Mouse (Mus musculus): ENCODE measurements around the gene Kif5a. TPM values are rescaled to one million over a fixed set of nuclear protein-coding genes. Genes with fewer than 3 reads are reported as not detected.

Gene Kif5a
- polyA plus RNA-seq (2015; fragmentation: Nextera tagmentation; extraction: Ambion mirVana) = 102 and 109 TPM in 2 replicates

DNA sequence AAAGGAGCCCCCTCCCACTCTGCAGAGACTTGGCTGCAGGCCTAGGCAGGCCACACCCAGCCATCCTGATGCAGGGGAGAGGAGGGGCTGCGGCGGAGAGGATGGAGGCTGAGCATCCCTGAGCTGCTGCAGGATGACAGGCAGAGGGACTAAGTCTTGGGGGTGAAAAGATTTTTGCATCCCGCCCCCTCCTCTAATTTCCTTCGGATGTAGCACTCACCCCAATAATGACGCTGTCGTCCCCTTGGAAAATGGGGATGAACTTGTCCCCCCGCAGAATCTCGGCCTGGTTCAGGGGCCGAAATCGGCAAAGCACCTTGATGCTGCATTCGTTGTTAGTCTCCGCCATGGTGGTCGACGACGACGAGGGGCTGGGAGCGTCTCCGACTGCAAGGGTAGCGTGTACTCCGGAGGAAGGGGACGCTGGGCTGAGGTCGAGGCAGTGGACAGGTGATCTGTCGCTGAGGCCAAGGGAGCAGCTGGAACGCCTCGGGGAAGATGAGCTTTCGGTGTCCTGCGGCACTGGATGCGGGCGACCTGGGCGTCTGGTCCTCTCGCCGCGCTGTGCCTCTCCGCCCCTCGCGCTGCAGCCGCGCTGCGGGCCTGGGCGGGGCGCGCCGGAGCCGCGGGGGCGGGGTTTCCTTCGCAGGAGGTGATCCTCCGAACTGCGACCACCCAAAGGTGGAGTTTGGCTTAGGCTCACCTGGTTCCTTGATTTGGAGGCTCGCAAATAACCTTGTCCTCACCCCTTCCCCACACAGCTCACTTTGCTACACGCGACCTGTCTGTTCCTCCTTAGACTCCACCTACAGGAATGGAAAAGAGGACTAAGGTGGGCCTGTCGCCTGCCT is at the start of gene Kif5a:
Gene Kif5a (minus strand): TSS at position 801 of the 851 bp plus-strand sequence.

DNA sequence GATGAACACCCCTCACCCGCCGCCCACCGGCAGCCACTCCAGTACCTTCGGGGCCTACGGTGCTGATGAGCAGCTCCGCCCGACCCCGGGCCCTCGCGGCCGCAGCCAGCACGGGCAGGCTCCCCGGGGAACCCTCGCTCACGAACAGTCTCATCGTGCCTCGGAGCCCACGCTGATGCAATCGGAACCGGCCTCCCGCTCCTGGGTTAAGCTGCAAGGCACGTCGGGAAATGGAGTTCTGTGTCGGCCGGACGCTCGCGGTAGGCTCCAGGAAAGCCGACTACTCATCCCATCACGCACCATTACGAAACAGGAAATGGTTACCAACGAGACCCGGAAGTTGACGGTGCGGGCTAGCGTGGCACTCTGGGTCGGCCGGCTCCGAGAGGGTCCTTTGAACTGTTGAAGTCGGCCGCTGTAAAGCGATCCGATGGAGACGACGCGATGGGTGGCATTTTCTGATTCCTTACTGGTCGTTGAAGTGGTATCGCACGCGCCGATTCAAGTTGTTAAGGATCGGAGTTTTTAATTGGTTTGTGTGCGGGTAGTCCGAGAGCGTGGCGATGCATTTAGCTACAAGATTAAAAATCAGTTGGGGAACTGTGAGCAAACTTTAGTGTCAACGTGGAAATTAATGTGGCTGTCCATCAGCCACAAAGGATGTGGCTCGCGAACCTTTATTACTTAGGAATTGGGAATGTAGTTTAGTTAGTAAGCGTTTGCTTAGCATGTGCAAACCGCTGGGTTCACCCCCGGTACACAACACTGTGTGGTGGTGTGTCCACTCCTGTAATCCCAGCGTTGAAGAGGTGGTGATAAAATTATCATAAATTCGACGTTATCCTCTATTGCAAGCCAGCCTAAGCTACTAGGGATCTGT is 48.6 kb upstream of the Kif5a start, which contains the start of gene Mars:
Gene Mars (minus strand): TSS at position 311 of the 880 bp plus-strand sequence.

GRCm38 (mm10) chr10:127288800-127289572 is 25.8 kb upstream of the Kif5a start, which contains the start of gene Mbd6:
Gene Mbd6 (minus strand): TSS chr10:127289018.

DNA sequence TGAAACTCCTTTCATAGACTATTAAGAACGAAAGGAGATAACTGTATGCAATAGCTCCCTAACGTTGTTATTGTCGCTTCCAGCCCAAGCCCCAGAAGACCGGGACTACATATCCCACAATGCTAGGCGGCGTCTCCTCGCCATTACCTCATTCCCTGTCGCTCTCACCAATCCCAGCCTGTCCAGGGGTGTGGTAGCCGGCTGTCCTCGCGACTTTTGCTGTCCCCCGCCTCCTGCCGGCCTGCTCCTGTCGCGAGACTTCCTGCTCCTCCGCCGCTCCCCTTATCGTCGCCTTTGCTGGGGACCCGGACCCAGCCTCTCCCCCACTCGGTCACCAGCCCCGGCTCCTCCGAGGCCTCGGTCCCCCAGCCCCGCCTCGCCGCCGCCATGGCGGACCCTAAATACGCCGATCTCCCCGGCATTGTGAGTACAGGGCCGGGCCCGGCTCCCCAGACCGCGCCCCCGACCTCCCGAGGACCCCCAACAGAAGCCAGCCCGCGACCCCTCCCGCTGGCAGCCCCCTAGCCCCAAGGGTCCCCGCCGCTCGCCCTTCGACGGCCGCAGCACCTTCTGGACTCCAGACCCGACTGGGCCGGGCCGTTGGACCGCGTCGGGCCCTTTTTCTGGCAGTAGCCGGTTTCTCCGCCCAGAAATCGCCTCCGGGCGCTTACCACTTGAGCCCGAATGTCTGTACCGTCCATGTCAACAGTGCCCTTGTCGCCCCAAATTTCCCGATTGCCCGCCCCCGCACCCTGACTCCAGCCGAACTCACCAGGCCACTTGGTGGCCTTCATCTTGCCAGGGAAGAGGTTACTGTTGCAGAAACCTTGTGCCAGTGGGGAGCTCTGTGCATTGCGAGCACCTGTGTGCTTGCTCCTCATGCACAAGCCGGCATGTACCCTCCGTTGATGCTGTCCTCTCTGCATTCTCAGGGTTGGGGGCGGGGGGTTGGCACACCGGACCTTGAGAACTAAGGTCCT is 3.3 kb upstream of the Kif5a start, which contains the start of gene Dctn2:
Gene Dctn2 (plus strand): TSS at position 257 of the 980 bp plus-strand sequence.

GRCm38 (mm10) chr10:127211414-127211854 is 51.7 kb downstream of the Kif5a start, which contains the start of gene Pip4k2c:
Gene Pip4k2c (minus strand): TSS chr10:127211585.

DNA sequence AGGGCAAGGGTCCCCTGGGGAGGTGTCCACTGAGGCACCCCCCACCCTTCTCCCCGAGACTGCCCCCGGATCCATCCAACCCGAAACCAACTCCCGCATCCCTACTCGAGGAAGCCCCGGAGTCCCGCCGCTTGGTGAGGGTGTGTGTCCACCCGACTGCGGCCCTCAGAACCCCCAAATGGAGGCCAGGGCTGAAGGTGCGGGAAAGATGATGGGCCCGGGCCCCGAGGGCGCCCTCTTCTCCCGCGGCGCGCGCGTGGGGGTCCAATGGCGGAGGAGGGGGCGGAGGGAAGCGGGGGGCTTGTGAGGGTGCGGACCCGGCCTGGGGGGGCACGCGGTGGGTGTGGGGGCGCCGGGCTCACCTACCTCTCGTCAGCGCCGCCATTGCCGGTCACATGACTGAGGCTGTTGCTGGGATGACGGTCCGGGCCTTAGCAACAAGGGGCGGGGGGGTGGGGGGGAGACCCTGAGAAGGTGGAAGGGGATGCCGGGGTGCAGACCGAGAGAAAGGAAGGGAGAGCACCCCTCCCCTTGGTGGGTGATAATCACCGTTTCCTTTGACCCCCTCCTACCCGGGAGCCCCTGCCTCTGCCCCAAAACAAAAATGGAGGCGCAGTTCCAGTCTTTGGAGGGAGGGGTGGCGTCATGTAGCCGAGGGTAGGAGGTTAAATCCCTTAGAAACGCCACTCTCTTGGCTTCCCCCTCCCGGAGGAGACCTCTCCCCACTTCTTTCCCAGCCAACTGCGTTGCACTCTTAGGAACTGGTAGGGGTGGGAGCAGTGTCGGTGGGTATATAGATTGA is 67.6 kb downstream of the Kif5a start, which contains the start of gene Dtx3:
Gene Dtx3 (minus strand): TSS at position 401 of the 802 bp plus-strand sequence.

DNA sequence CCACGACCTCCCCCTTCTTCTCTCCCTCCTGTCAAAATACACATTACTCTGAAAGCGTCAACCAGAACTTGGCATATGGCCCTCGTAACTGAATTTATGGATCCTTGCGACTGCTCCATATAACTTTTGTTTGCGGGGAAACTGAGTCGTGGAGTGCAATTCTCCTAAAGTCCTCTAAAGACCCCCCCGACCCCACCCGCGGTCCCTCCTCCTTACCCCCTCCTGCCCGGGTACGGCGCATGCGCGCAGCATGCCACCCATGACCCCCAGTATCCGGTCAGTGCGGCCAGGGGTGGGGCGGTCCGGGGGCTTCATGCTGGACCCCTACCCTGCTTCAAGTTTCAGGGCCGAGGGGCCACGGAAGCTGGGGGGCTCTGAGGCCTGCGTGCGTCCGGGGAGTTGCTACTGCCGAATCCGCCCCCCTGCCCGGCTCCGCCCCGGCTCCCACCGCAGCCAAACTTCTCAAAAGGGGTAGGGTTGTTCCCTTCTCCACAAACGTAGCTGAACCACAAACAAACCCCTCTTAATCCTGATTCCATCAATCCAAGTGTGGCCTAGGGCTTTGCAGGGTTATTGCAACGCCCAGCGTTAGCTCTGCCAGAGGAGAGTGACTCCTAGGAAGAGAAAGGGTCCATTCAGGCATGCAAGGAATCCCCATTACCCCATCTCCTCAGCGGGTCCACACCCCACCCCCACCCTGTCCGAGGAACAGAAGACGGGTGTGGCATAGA is 73.3 kb downstream of the Kif5a start, which contains the start of gene Arhgef25:
Gene Arhgef25 (minus strand): TSS at position 433 of the 731 bp plus-strand sequence.

DNA sequence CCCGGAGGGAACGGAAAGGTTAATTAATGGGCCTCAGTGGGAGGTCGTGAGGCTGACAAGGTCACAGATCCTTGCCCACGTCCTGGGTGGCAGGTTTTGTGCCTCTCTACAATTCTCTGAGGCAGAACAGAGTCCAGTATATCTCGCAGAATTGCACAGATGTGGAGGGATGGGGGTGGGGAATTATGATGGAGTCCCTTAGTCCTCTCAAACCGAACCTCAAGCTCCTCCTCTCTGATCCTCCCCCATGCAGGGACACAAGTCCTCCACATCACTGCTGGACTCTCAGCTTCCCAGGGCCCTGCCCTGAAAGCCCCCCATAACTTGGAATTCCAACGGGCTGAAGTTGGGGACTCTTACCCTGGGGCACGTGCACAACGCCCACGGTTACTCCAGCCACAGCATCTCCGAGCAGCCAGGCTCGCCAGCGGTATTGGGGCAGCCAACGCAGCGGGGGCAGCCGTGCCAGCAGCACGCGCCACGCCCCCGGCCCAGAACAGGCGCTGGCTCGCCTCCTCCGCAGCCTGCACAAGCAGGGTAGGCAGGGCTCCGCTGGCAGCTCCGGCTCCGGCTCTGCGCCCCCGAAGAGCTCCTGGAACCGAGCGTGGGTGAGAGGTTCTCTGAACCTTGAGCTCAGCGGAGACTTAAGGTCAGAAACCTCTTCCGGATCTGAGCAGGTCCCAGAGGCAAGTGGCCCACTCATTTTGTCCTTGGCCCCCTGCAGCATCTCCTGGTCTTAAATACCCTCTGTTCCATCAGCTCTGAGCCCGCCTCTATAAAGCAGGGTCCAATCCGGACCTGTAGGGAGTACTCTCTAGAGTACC is 83.1 kb downstream of the Kif5a start, which contains the start of gene Slc26a10:
Gene Slc26a10 (minus strand): TSS at position 775 of the 824 bp plus-strand sequence.

Other genes starting within 250 kb of the Kif5a start
- 67.5 and 74.2 TPM in 2 replicates for gene Tsfm, start 232.5 kb downstream of the Kif5a start, polyA plus RNA-seq (2015; fragmentation: Nextera tagmentation; extraction: Ambion mirVana)
- gene Mettl1, start 221.9 kb downstream of the Kif5a start, polyA plus RNA-seq (2015; fragmentation: Nextera tagmentation; extraction: Ambion mirVana) = 25.1 and 25.4 TPM in 2 replicates
- gene Eef1akmt3, start 221.8 kb downstream of the Kif5a start, polyA plus RNA-seq (2015; fragmentation: Nextera tagmentation; extraction: Ambion mirVana) = 0.21 and 0.43 TPM in 2 replicates
- 0.22 TPM in 1 of 2 replicates, not detected in the other for gene Cyp27b1, start 215.1 kb downstream of the Kif5a start, polyA plus RNA-seq (2015; fragmentation: Nextera tagmentation; extraction: Ambion mirVana)
- gene March9, start 203.2 kb downstream of the Kif5a start, polyA plus RNA-seq (2015; fragmentation: Nextera tagmentation; extraction: Ambion mirVana) = 10.5 and 10.6 TPM in 2 replicates
- gene Cdk4, start 199.8 kb downstream of the Kif5a start, polyA plus RNA-seq (2015; fragmentation: Nextera tagmentation; extraction: Ambion mirVana) = 374 and 389 TPM in 2 replicates
- 114 TPM in 2 replicates for gene Tspan31, start 193.1 kb downstream of the Kif5a start, polyA plus RNA-seq (2015; fragmentation: Nextera tagmentation; extraction: Ambion mirVana)
- gene Agap2, start 188.1 kb downstream of the Kif5a start, polyA plus RNA-seq (2015; fragmentation: Nextera tagmentation; extraction: Ambion mirVana) = 5.2 and 6.2 TPM in 2 replicates
- 115 and 116 TPM in 2 replicates for gene Os9, start 142.2 kb downstream of the Kif5a start, polyA plus RNA-seq (2015; fragmentation: Nextera tagmentation; extraction: Ambion mirVana)
- 66.8 and 76.6 TPM in 2 replicates for gene B4galnt1, start 98.1 kb downstream of the Kif5a start, polyA plus RNA-seq (2015; fragmentation: Nextera tagmentation; extraction: Ambion mirVana)
- gene Slc26a10, start 82.7 kb downstream of the Kif5a start, polyA plus RNA-seq (2015; fragmentation: Nextera tagmentation; extraction: Ambion mirVana) = 0.72 and 1.1 TPM in 2 replicates
- gene Arhgef25, start 73.3 kb downstream of the Kif5a start, polyA plus RNA-seq (2015; fragmentation: Nextera tagmentation; extraction: Ambion mirVana) = 25.7 and 26.8 TPM in 2 replicates
- 168 and 199 TPM in 2 replicates for gene Dtx3, start 67.6 kb downstream of the Kif5a start, polyA plus RNA-seq (2015; fragmentation: Nextera tagmentation; extraction: Ambion mirVana)
- 17.1 and 19.0 TPM in 2 replicates for gene Pip4k2c, start 51.8 kb downstream of the Kif5a start, polyA plus RNA-seq (2015; fragmentation: Nextera tagmentation; extraction: Ambion mirVana)
- 294 and 319 TPM in 2 replicates for gene Dctn2, start 3.0 kb upstream of the Kif5a start, polyA plus RNA-seq (2015; fragmentation: Nextera tagmentation; extraction: Ambion mirVana)
- gene Mbd6, start 25.7 kb upstream of the Kif5a start, polyA plus RNA-seq (2015; fragmentation: Nextera tagmentation; extraction: Ambion mirVana) = 9.4 and 12.3 TPM in 2 replicates
- 85.2 and 93.5 TPM in 2 replicates for gene Mars, start 48.4 kb upstream of the Kif5a start, polyA plus RNA-seq (2015; fragmentation: Nextera tagmentation; extraction: Ambion mirVana)
- 1.5 and 1.7 TPM in 2 replicates for gene Arhgap9, start 58.6 kb upstream of the Kif5a start, polyA plus RNA-seq (2015; fragmentation: Nextera tagmentation; extraction: Ambion mirVana)
- 1.3 and 1.8 TPM in 2 replicates for gene Gli1, start 78.6 kb upstream of the Kif5a start, polyA plus RNA-seq (2015; fragmentation: Nextera tagmentation; extraction: Ambion mirVana)
- 0.04 and 0.05 TPM in 2 replicates for gene Inhbe, start 91.1 kb upstream of the Kif5a start, polyA plus RNA-seq (2015; fragmentation: Nextera tagmentation; extraction: Ambion mirVana)
- not detected in 2 replicates for gene Inhbc, start 107.1 kb upstream of the Kif5a start, polyA plus RNA-seq (2015; fragmentation: Nextera tagmentation; extraction: Ambion mirVana)
- 40.8 and 50.2 TPM in 2 replicates for gene R3hdm2, start 117.0 kb upstream of the Kif5a start, polyA plus RNA-seq (2015; fragmentation: Nextera tagmentation; extraction: Ambion mirVana)
- 0.76 and 1.5 TPM in 2 replicates for gene Stac3, start 238.3 kb upstream of the Kif5a start, polyA plus RNA-seq (2015; fragmentation: Nextera tagmentation; extraction: Ambion mirVana)

All from neural tube, postnatal 0 days (tissue).